Mouse (Mus musculus) liver, postnatal 0 days (tissue): Measurements from ENCODE around the gene Ttc23.

ENCODE experiments used
- CTCF ChIP-seq: sonication (generic); IDR thresholded peaks from 2 replicates; pipeline ENCODE4 v1.5.1; 2016; ENCODE audit warnings: antibody characterized with exemption, low read depth
- EP300 ChIP-seq: IDR thresholded peaks from 2 replicates; pipeline ENCODE4 v1.6.1; 2016; ENCODE audit warnings: antibody characterized with exemption, low read depth, mild to moderate bottlenecking

DNA sequence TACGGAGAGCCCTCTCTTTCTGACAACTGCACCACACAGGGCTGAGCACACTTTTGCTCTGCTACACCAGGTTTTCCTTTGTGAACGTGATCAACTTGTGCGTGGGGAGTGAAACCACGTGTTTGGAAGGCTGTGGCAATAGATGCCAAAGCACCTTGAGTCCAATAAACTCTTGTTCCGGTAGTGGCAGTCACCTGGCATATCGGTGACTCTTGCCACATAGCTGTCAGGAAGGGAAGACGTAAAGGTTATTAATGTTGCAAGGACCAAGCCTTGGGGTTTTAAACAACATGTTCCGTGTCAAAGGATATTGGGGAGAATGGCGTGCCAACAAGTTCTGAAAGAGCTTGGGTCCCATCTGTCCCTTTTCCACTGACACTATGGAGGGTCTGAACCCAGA lies 125.0 kb downstream of the Ttc23 start:
- TF ChIP-seq CTCF: no peak
- TF ChIP-seq EP300: no peak
